Mouse (Mus musculus): ENCODE measurements around the gene Cldn9. TPM values are rescaled to one million over a fixed set of nuclear protein-coding genes. Genes with fewer than 3 reads are reported as not detected.

Gene Cldn9
- polyA plus RNA-seq (2014; fragmentation: Nextera tagmentation; extraction: Ambion mirVana) = 7.4 and 7.6 TPM in 2 replicates

GRCm38 (mm10) chr17:23683856-23684672, at the start of gene Cldn9:
Gene Cldn9 (minus strand): TSS chr17:23684026.
- DNase-seq (ENCODE audit: low spot score) = peak; percentile 40

GRCm38 (mm10) chr17:23730441-23730840, 46.6 kb upstream of the Cldn9 start:
- Histone ChIP-seq H3K9me3 (ENCODE audit: control insufficient read depth, low read length) (no peaks in the 10 kb centered on the region), H3K27ac (replicated peaks; ENCODE audit: low read depth, low read length) (no peak overlapping the region), H3K4me3 (ENCODE audit: low read depth, low read length) (no peak overlapping the region), H3K4me1 (ENCODE audit: control insufficient read depth, insufficient read depth, low read length) (peaks cover 4% of the 10 kb centered on the region), H3K9ac (ENCODE audit: low read length) (no peak overlapping the region), H3K27me3 (ENCODE audit: control insufficient read depth, insufficient read depth, low read length) (no peaks in the 10 kb centered on the region), H3K36me3 (ENCODE audit: control insufficient read depth, insufficient read depth, low read length) (peaks cover 4% of the 10 kb centered on the region; the same call in 1 of the 2 replicates), H3K4me2 (ENCODE audit: low read depth, severe bottlenecking) (no peak overlapping the region)
- ATAC-seq (ENCODE audit: insufficient number of reproducible peaks, low FRiP score, low TSS enrichment, low read depth) (no peak), DNase-seq (ENCODE audit: low spot score) (no peak)
- WGBS = 41% methylated on average over 1 of the region's 1 CpGs

More at GRCm38 (mm10) chr17:23683856-23684672, at the start of gene Cldn9:
- H3K27ac ChIP-seq (replicated peaks; ENCODE audit: low read depth, low read length) = no peak within 1 kb of the TSS
- no peaks in the 10 kb centered on the region for H3K36me3 ChIP-seq (ENCODE audit: control insufficient read depth, insufficient read depth, low read length)
- H3K27me3 ChIP-seq (ENCODE audit: control insufficient read depth, insufficient read depth, low read length) = peaks cover 41% of the 10 kb centered on the region
- WGBS = 14% methylated on average over 15 of the region's 15 CpGs
- no peak within 1 kb of the TSS for H3K9ac ChIP-seq (ENCODE audit: low read length)
- H3K9me3 ChIP-seq (ENCODE audit: control insufficient read depth, low read length) = no peaks in the 10 kb centered on the region
- peak within 1 kb of the TSS; percentile 21 for H3K4me3 ChIP-seq (ENCODE audit: low read depth, low read length)
- H3K4me2 ChIP-seq (ENCODE audit: low read depth, severe bottlenecking) = peak within 1 kb of the TSS; percentile 36
- peaks cover 20% of the 10 kb centered on the region for H3K4me1 ChIP-seq (ENCODE audit: control insufficient read depth, insufficient read depth, low read length)
- ATAC-seq (ENCODE audit: insufficient number of reproducible peaks, low FRiP score, low TSS enrichment, low read depth) = peak; percentile 81

DNA sequence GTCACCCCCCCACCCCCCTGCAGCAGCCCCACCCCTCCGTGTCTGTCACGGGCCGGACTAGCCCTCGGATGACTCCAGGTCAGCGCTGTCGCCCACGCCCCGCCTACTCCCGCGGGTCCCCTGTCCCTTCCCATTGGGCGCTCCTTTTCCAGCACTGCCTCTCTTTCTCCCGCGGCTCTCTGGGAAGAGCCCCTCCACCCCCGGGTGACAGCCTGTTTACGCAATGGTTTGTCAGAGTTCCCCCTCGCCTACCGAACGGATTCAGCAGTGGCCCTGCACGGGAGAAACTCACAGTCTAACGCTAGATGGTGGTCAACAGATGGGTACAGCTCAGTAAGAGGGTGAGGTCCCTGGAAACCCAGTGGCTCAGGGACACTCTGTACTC, 42.9 kb upstream of the Cldn9 start:
- peak; percentile 83 for ATAC-seq (ENCODE audit: insufficient number of reproducible peaks, low FRiP score, low TSS enrichment, low read depth)
- Histone ChIP-seq H3K27ac (replicated peaks; ENCODE audit: low read depth, low read length) (peak overlapping the region; percentile 61; the same call in 1 of the 2 replicates), H3K4me3 (ENCODE audit: low read depth, low read length) (peak overlapping the region; percentile 87), H3K27me3 (ENCODE audit: control insufficient read depth, insufficient read depth, low read length) (no peaks in the 10 kb centered on the region), H3K4me2 (ENCODE audit: low read depth, severe bottlenecking) (peak overlapping the region; percentile 69), H3K9ac (ENCODE audit: low read length) (peak overlapping the region; percentile 76), H3K9me3 (ENCODE audit: control insufficient read depth, low read length) (no peaks in the 10 kb centered on the region), H3K36me3 (ENCODE audit: control insufficient read depth, insufficient read depth, low read length) (no peaks in the 10 kb centered on the region), H3K4me1 (ENCODE audit: control insufficient read depth, insufficient read depth, low read length) (peaks cover 4% of the 10 kb centered on the region)
- under 1% methylated on average over 19 of the region's 20 CpGs for WGBS
- peak; percentile 79 for DNase-seq (ENCODE audit: low spot score)

DNA sequence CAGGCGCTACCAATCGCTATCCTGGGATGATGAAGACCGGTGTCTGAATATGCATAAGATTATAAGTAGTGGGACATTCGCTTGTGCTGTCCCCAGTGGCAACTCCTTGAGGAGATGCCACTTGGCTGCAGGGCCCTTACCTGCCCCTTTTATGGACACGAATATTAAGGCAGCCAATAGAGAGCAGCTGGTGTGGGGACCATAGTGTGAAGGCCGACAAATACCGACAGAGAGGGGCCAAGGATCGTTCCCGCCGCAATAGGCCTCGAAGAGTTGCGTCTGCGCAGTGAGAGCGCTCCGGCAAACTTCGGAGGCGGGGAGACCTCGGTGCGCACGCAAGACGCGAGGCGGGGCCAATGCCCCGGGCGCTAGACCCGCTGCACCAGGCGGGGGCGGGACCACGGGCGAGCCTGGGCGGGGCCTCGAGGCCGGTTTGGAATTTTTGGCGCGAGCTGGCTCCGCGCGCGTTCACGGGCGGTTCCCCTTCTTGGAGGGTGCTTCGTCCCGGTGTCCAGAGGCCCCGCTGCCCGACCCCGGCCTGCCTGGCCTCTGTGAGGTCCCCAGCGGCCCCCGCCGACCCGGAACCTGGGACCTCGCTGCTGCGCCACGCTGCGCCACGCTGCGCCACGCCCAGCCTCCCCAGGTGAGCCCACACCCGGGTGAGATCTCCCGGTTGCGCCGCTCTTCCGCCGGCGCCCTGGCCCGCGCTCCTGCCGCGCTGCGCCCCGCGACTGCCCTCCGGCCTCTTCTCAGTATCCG, 42.4 kb upstream of the Cldn9 start, which contains the start of gene Pkmyt1:
TSS of gene Pkmyt1 (plus strand) at position 338 of the 759 bp plus-strand sequence.
- peaks cover 4% of the 10 kb centered on the region for H3K4me1 ChIP-seq (ENCODE audit: control insufficient read depth, insufficient read depth, low read length)
- H3K36me3 ChIP-seq (ENCODE audit: control insufficient read depth, insufficient read depth, low read length) = no peaks in the 10 kb centered on the region
- peak within 1 kb of the TSS; percentile 76 for H3K9ac ChIP-seq (ENCODE audit: low read length)
- WGBS = 3% methylated on average over 61 of the region's 73 CpGs
- peak; percentile 96 for DNase-seq (ENCODE audit: low spot score)
- H3K4me2 ChIP-seq (ENCODE audit: low read depth, severe bottlenecking) = peak within 1 kb of the TSS; percentile 69
- H3K27ac ChIP-seq (replicated peaks; ENCODE audit: low read depth, low read length) = peak within 1 kb of the TSS; percentile 61; the same call in 1 of the 2 replicates
- H3K9me3 ChIP-seq (ENCODE audit: control insufficient read depth, low read length) = no peaks in the 10 kb centered on the region
- peak within 1 kb of the TSS; percentile 87 for H3K4me3 ChIP-seq (ENCODE audit: low read depth, low read length)
- ATAC-seq (ENCODE audit: insufficient number of reproducible peaks, low FRiP score, low TSS enrichment, low read depth) = peak; percentile 91
- H3K27me3 ChIP-seq (ENCODE audit: control insufficient read depth, insufficient read depth, low read length) = no peaks in the 10 kb centered on the region

DNA sequence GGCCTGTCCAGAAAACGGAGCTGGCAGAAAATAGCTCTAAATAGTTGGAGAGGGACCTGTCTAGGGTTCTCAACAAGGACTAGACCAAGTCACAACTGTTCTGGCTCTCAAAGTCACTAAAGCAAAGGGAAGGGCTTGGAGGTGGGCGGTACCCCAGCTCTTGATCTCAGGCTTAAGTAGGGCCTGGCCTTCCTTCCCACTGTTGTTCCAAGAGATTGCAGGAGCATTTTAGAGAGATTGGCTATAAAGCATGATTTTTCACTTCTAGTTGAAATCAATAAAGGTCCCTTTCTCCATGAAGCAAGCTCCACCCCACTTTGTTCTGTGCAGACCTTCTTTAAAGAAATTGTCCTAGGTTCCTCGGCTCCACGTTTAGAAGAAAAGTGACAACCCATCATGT, 41.7 kb upstream of the Cldn9 start:
- peak overlapping the region; percentile 65; the same call in 1 of the 2 replicates for H3K9ac ChIP-seq (ENCODE audit: low read length)
- ATAC-seq (ENCODE audit: insufficient number of reproducible peaks, low FRiP score, low TSS enrichment, low read depth) (no peak), DNase-seq (ENCODE audit: low spot score) (no peak)
- no peaks in the 10 kb centered on the region for H3K27me3 ChIP-seq (ENCODE audit: control insufficient read depth, insufficient read depth, low read length)
- H3K36me3 ChIP-seq (ENCODE audit: control insufficient read depth, insufficient read depth, low read length) = no peaks in the 10 kb centered on the region
- peak overlapping the region; percentile 87; the same call in 1 of the 2 replicates for H3K4me3 ChIP-seq (ENCODE audit: low read depth, low read length)
- no peaks in the 10 kb centered on the region for H3K9me3 ChIP-seq (ENCODE audit: control insufficient read depth, low read length)
- H3K4me1 ChIP-seq (ENCODE audit: control insufficient read depth, insufficient read depth, low read length) = peaks cover 4% of the 10 kb centered on the region
- no peak overlapping the region for H3K27ac ChIP-seq (replicated peaks; ENCODE audit: low read depth, low read length)
- WGBS = 64% methylated on average over 4 of the region's 4 CpGs
- H3K4me2 ChIP-seq (ENCODE audit: low read depth, severe bottlenecking) = peak overlapping the region; percentile 69

GRCm38 (mm10) chr17:23722376-23723125, 38.7 kb upstream of the Cldn9 start, which contains the start of gene 1520401A03Rik:
Gene 1520401A03Rik (minus strand): TSS chr17:23722783.
- Histone ChIP-seq H3K9ac (ENCODE audit: low read length) (no peak within 1 kb of the TSS), H3K4me1 (ENCODE audit: control insufficient read depth, insufficient read depth, low read length) (peaks cover 4% of the 10 kb centered on the region), H3K27ac (replicated peaks; ENCODE audit: low read depth, low read length) (no peak within 1 kb of the TSS), H3K4me2 (ENCODE audit: low read depth, severe bottlenecking) (no peak within 1 kb of the TSS), H3K4me3 (ENCODE audit: low read depth, low read length) (no peak within 1 kb of the TSS), H3K36me3 (ENCODE audit: control insufficient read depth, insufficient read depth, low read length) (no peaks in the 10 kb centered on the region), H3K27me3 (ENCODE audit: control insufficient read depth, insufficient read depth, low read length) (no peaks in the 10 kb centered on the region), H3K9me3 (ENCODE audit: control insufficient read depth, low read length) (no peaks in the 10 kb centered on the region)
- DNase-seq (ENCODE audit: low spot score) = no peak
- WGBS = 67% methylated on average over 7 of the region's 7 CpGs
- ATAC-seq (ENCODE audit: insufficient number of reproducible peaks, low FRiP score, low TSS enrichment, low read depth) = no peak

- Histone ChIP-seq H3K27ac (replicated peaks; ENCODE audit: low read depth, low read length) (no peak overlapping the region), H3K9ac (ENCODE audit: low read length) (no peak overlapping the region), H3K27me3 (ENCODE audit: control insufficient read depth, insufficient read depth, low read length) (no peaks in the 10 kb centered on the region), H3K36me3 (ENCODE audit: control insufficient read depth, insufficient read depth, low read length) (no peaks in the 10 kb centered on the region), H3K9me3 (ENCODE audit: control insufficient read depth, low read length) (no peaks in the 10 kb centered on the region), H3K4me2 (ENCODE audit: low read depth, severe bottlenecking) (no peak overlapping the region), H3K4me1 (ENCODE audit: control insufficient read depth, insufficient read depth, low read length) (no peaks in the 10 kb centered on the region), H3K4me3 (ENCODE audit: low read depth, low read length) (no peak overlapping the region)
- ATAC-seq (ENCODE audit: insufficient number of reproducible peaks, low FRiP score, low TSS enrichment, low read depth) = no peak
- 80% methylated on average over 2 of the region's 2 CpGs for WGBS
- DNase-seq (ENCODE audit: low spot score) = no peak
Measured at GRCm38 (mm10) chr17:23721886-23722285, 38.1 kb upstream of the Cldn9 start.

DNA sequence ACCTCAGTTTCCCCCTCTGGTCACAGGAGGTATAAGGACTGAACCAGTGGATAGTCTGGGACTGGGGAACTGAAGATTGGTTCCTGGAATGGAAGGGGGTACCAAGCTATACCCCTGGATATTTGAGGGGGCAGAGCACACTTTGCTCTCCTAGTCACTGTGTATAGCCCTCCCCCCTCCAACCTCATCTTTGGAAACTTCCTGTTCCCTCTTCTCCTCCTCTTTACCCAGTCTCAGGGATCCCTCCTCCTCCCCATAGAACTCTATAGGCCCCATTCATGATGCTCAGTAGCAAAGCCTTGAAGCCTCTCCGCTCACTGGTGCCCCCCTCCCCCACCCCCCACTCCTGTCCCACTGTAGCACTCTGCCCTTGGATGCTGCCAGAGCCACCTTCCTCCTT, 35.6 kb upstream of the Cldn9 start:
- WGBS = 11% methylated on average over 1 of the region's 1 CpGs
- Histone ChIP-seq H3K4me3 (ENCODE audit: low read depth, low read length) (no peak overlapping the region), H3K27ac (replicated peaks; ENCODE audit: low read depth, low read length) (no peak overlapping the region), H3K4me1 (ENCODE audit: control insufficient read depth, insufficient read depth, low read length) (no peaks in the 10 kb centered on the region), H3K9me3 (ENCODE audit: control insufficient read depth, low read length) (no peaks in the 10 kb centered on the region), H3K36me3 (ENCODE audit: control insufficient read depth, insufficient read depth, low read length) (no peaks in the 10 kb centered on the region), H3K27me3 (ENCODE audit: control insufficient read depth, insufficient read depth, low read length) (no peaks in the 10 kb centered on the region), H3K4me2 (ENCODE audit: low read depth, severe bottlenecking) (no peak overlapping the region), H3K9ac (ENCODE audit: low read length) (no peak overlapping the region)
- no peak for ATAC-seq (ENCODE audit: insufficient number of reproducible peaks, low FRiP score, low TSS enrichment, low read depth)
- DNase-seq (ENCODE audit: low spot score) = no peak

All from limb, embryonic 11.5 days (tissue).